Mouse (Mus musculus) embryonic facial prominence, embryonic 14.5 days (tissue): ENCODE measurements around the gene Neurod2. TPM values are rescaled to one million over a fixed set of nuclear protein-coding genes. Genes with fewer than 3 reads are reported as not detected.

Experiments used
- ATAC-seq: fragments of 200-750 bp; cut with Nextera tagmentation; 2 replicates; pipeline ENCODE4 v1.8.0; 2017; ENCODE audit warnings: low read depth, moderate number of reproducible peaks, moderate TSS enrichment
- DNase-seq: peaks from one replicate; pipeline ENCODE4 v3.0.0-alpha.2; 2015; ENCODE audit warnings: low spot score
- H3K27ac ChIP-seq: fragments of 300-500 bp; sonication (generic); replicated peaks from 2 replicates; pipeline ENCODE4 v1.5.1; 2014; ENCODE audit warnings: low read depth, mild to moderate bottlenecking, low read length, moderate library complexity
- H3K27me3 ChIP-seq: fragments of 300-500 bp; sonication (generic); replicated peaks from 2 replicates; pipeline ENCODE4 v1.6.1; 2014; ENCODE audit warnings: low read length; ENCODE audit not compliant: control insufficient read depth, insufficient read depth
- H3K36me3 ChIP-seq: fragments of 300-500 bp; sonication (generic); 2 replicates; pipeline ENCODE4 v1.6.1; 2014; ENCODE audit warnings: low read length, mixed read lengths; ENCODE audit not compliant: control insufficient read depth, insufficient read depth
- H3K4me1 ChIP-seq: fragments of 300-500 bp; sonication (generic); 2 replicates; pipeline ENCODE4 v1.6.1; 2014; ENCODE audit warnings: antibody characterized with exemption, low read length; ENCODE audit not compliant: control insufficient read depth, insufficient read depth
- H3K4me2 ChIP-seq: fragments of 300-500 bp; sonication (generic); 2 replicates; pipeline ENCODE4 v1.6.1; 2014; ENCODE audit warnings: low read depth, mild to moderate bottlenecking, low read length, moderate library complexity, mixed read lengths
- H3K4me3 ChIP-seq: fragments of 300-500 bp; sonication (generic); 2 replicates; pipeline ENCODE4 v1.5.1; 2014; ENCODE audit warnings: low read depth, mild to moderate bottlenecking, low read length
- H3K9ac ChIP-seq: fragments of 300-500 bp; sonication (generic); 2 replicates; pipeline ENCODE4 v1.6.1; 2014; ENCODE audit warnings: low read depth, mild to moderate bottlenecking, low read length, moderate library complexity, mixed read lengths
- H3K9me3 ChIP-seq: fragments of 300-500 bp; sonication (generic); 2 replicates; pipeline ENCODE4 v1.6.1; 2016; ENCODE audit warnings: low read length; ENCODE audit not compliant: control insufficient read depth
- WGBS: fragments of 180-500 bp; shearing (Covaris S2); extraction: QIAGEN DNeasy Blood & Tissue Kit; methylation state at CpG from one replicate; pipeline ENCODE4 v1.1.7; 2014; 5-methylcytosine and 5-hydroxymethylcytosine counted together
- polyA plus RNA-seq: library from polyadenylated mRNA; unstranded; fragments of >200 nt; fragmentation: Nextera tagmentation; extraction: Ambion mirVana; gene quantifications from 2 replicates; pipeline ENCODE4 v1.2.1, GENCODE M21; 2014

Neurod2 gene
- polyA plus RNA-seq, 1 experiment from 2014 or later: 0.10 TPM

DNA sequence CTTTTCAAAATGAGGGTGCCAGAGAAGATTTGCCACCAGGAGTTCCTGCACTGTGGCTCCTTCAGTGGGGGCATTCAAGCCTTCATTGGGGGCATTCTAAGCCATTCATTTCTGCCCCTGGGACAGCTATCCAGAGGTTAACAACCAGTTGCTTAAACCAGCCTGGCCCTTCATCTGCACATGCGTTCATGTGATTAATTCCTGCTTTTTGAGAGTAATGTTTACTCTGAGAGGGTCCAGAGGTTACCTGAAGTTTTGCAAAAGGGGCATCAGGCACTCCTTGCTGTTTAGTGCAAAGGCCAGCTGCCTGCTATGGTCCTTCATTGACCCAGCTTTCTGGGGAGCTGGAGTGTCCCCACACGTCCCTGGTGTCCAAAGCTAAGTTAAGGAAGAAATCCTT is 32.5 kb downstream of the Neurod2 start:
- no peak overlapping the region for H3K4me3 ChIP-seq
- no peaks in the 10 kb centered on the region for H3K9me3 ChIP-seq
- DNase-seq (no peak), ATAC-seq (no peak)
- H3K9ac ChIP-seq: no peak overlapping the region
- no peak overlapping the region for H3K4me2 ChIP-seq
- 47% methylated on average over 2 of the region's 2 CpGs for WGBS
- H3K4me1 ChIP-seq: peaks cover 9% of the 10 kb centered on the region
- peaks cover 49% of the 10 kb centered on the region for H3K27me3 ChIP-seq
- H3K27ac ChIP-seq: no peak overlapping the region
- H3K36me3 ChIP-seq: no peaks in the 10 kb centered on the region

DNA sequence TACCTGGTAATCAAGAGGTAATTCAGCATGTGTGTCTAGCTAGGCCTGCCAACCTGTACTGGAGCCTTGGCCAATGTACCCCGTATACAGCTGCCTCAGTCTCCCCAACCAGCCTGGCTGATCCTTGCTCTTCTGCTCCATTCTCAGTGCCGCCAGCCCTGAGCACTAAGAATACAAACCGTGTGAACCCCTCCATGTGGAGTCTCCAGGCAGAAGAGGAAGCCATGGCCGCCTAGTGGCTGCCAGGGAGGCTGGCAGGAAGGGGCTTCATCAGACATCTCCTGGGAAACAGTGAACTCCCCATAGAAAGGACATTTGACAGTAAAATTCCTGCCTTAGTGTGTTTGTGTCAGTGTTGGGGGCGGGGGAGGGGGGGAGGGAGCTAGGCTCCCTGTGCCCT is 33.2 kb downstream of the Neurod2 start:
- WGBS: 10% methylated on average over 5 of the region's 5 CpGs
- H3K4me2 ChIP-seq: no peak overlapping the region
- no peaks in the 10 kb centered on the region for H3K36me3 ChIP-seq
- peaks cover 9% of the 10 kb centered on the region for H3K4me1 ChIP-seq
- H3K27ac ChIP-seq: no peak overlapping the region
- H3K27me3 ChIP-seq: peaks cover 48% of the 10 kb centered on the region
- DNase-seq (peak; percentile 57), ATAC-seq (peak; percentile 50; the same call in 1 of the 2 replicates)
- H3K4me3 ChIP-seq: no peak overlapping the region
- H3K9ac ChIP-seq: no peak overlapping the region
- H3K9me3 ChIP-seq: no peaks in the 10 kb centered on the region

DNA sequence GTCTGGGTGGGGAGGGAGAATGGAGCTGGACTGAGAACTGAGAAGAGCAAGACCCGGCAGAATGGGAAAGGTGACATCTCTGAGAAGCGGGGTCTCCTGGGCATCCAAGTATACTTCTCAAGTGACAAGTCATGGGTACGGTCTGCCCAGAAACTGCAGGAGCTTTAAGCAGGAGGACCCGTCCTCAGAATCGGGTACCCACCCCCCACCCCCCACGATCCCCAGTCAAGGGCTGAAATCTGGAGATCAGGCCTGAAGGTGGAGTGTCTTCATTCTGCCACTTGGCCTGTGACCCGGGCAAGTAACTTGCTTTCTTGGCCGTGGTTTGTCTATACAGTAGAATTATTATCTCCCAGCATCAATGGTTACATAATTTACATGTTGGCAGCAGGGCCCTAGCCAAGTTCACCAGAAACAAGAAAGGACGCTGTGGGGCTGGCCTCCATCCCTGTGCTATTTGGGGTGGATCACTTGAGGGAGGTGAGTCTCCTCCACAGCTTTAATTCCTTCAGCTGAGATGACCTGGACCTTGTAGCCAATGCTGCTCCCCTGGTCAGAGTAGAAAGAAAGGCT is 34.3 kb downstream of the Neurod2 start:
- Histone ChIP-seq H3K36me3 (no peaks in the 10 kb centered on the region), H3K27ac (no peak overlapping the region), H3K9me3 (no peaks in the 10 kb centered on the region), H3K4me1 (peaks cover 9% of the 10 kb centered on the region), H3K9ac (peak overlapping the region; percentile 75), H3K4me3 (peak overlapping the region; percentile 58), H3K4me2 (peak overlapping the region; percentile 96), H3K27me3 (peaks cover 47% of the 10 kb centered on the region)
- 0 out of 2 replicates have a peak, but pooled peaks have one; percentile 4 for ATAC-seq
- no peak for DNase-seq
- WGBS: 1% methylated on average over 9 of the region's 9 CpGs

DNA sequence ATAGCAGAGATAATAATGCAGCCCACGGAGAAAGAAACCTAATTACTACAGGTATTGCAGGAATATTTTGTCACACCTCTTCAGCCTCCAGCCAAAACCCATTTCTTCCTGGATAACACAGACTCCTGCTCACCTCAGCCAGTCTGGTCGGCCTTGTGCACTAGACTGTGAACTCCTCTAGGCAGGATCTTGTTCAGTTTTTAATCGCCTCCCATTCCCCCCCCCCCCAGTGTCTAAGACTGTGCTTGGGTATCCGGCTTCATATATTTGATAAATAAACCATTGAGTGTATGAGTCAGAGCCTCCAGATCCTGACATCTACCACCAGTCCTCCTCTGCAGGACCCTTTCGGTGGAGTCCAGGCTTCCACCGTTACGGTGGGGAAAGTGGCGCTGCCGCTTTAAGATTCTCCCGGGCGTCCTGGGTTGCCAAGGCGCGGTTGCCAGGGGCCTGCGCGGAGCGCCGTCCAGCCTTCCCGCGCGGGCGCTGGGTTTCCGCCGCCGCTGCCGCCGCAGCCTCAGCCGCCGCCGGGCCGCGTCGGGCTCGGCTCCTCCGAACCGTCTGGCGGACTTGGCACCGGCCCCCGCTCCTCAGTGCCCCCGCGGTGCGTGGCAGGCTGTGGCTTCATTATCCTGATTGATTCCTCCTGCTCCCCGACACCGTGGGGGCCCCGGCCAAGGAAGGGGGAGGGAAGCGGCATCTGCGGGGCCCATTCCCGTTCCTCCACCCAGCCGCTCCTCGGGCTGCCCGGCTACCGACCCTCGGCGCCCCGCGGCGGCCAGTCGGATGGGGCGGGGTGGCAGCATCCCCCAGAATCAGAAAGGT is 35.0 kb downstream of the Neurod2 start:
- Histone ChIP-seq H3K4me3 (peak overlapping the region; percentile 58), H3K27ac (no peak overlapping the region), H3K9me3 (no peaks in the 10 kb centered on the region), H3K4me1 (peaks cover 9% of the 10 kb centered on the region), H3K36me3 (no peaks in the 10 kb centered on the region), H3K9ac (peak overlapping the region; percentile 75), H3K4me2 (peak overlapping the region; percentile 96), H3K27me3 (peaks cover 42% of the 10 kb centered on the region)
- 2% methylated on average over 26 of the region's 58 CpGs for WGBS
- DNase-seq (peak; percentile 79), ATAC-seq (peak; percentile 86)

DNA sequence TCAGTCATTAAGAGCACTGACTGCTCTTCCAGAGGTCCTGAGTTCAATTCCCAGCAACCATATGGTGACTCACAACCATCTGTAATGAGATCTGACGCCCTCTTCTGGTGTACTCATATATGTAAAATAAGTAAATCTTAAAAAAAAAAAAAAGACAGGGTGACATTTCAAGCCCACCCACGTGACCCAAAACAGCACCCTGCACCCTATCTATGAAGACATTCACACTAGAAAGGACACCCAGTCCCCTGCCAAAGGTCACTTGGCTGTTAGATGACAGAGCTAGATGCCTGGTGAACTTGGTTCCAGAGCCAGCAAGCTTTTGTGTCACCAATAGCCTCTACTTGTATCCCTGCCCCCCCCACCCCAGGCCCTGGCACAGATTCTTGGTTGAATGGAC is 36.4 kb downstream of the Neurod2 start:
- H3K27ac ChIP-seq: no peak overlapping the region
- ATAC-seq (no peak), DNase-seq (no peak)
- H3K36me3 ChIP-seq: no peaks in the 10 kb centered on the region
- peaks cover 31% of the 10 kb centered on the region for H3K27me3 ChIP-seq
- no peak overlapping the region for H3K4me3 ChIP-seq
- WGBS: 62% methylated on average over 2 of the region's 2 CpGs
- H3K4me1 ChIP-seq: peaks cover 6% of the 10 kb centered on the region
- H3K9me3 ChIP-seq: no peaks in the 10 kb centered on the region
- no peak overlapping the region for H3K4me2 ChIP-seq
- no peak overlapping the region for H3K9ac ChIP-seq

DNA sequence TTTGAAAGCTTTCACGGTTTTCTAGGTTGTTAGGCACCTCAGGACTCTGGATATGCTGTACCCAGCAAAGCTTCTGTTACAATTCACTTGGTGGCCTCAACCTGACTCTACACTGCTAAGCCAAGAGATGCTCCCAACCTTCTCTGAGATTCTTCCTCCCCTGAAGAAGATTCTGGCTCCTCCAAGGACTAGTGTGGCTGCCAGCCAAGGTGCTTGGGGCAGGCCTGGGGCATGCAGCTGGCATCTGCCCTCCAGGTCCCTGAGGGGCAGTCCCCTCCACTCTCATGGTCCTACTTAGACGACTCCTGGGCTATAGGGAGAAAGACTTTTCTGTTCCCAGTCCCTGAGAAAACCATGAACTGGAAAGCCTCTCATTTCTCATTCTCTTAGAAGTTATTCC is 38.5 kb downstream of the Neurod2 start:
- H3K36me3 ChIP-seq: no peaks in the 10 kb centered on the region
- H3K27me3 ChIP-seq: peaks cover 16% of the 10 kb centered on the region
- no peaks in the 10 kb centered on the region for H3K9me3 ChIP-seq
- H3K4me3 ChIP-seq: no peak overlapping the region
- DNase-seq: no peak
- H3K9ac ChIP-seq: no peak overlapping the region
- H3K4me2 ChIP-seq: no peak overlapping the region
- no peak overlapping the region for H3K27ac ChIP-seq
- ATAC-seq: no peak
- peaks cover 6% of the 10 kb centered on the region for H3K4me1 ChIP-seq
- WGBS: 66% methylated on average over 2 of the region's 2 CpGs

DNA sequence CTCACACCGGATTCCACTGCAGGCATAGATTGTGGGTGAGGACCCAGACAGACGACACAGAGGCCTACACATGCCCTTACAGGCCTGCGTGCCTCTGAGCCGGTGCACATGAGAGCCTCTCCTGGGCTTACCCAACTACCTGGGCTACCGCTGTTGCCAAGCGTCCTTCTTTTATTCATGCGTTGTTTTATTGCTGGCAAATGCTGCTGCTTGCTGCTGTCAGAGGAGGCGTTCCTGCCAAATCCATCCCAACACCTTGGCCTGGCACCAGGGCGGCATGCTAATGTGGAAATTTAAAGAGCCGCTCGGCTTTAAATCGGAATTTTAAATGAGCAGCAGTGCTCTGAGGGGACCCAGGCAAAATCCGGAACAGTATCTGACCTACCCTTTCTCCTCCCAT is 39.6 kb downstream of the Neurod2 start:
- H3K27ac ChIP-seq: no peak overlapping the region
- 53% methylated on average over 13 of the region's 13 CpGs for WGBS
- peaks cover 6% of the 10 kb centered on the region for H3K4me1 ChIP-seq
- H3K36me3 ChIP-seq: no peaks in the 10 kb centered on the region
- no peak overlapping the region for H3K4me3 ChIP-seq
- no peak overlapping the region for H3K4me2 ChIP-seq
- ATAC-seq (no peak), DNase-seq (peak; percentile 24)
- H3K9me3 ChIP-seq: no peaks in the 10 kb centered on the region
- peaks cover 7% of the 10 kb centered on the region; the same call in 1 of the 2 replicates for H3K27me3 ChIP-seq
- no peak overlapping the region for H3K9ac ChIP-seq

DNA sequence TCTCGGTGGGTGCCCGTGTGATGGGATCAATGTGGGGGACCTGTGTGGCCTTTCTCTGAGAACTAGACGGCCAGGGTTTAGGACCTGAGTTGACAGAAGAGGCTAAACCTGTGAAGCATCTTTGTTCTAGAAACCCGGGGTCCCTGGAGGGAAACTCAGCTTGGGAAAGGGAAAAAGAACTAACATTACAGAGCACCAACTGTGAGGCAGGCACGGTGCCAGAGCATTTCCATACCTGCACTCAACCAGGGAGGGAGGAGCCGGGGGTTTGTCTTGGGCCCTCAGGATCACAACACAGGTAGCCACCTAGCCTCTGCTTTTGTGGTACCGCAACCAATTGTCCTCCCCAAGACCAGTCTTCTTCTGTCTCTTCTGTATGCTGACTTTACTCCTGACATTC is 41.5 kb downstream of the Neurod2 start:
- H3K36me3 ChIP-seq: no peaks in the 10 kb centered on the region
- H3K9me3 ChIP-seq: no peaks in the 10 kb centered on the region
- no peak overlapping the region for H3K9ac ChIP-seq
- H3K4me2 ChIP-seq: no peak overlapping the region
- ATAC-seq: no peak
- no peaks in the 10 kb centered on the region for H3K27me3 ChIP-seq
- no peak overlapping the region for H3K4me3 ChIP-seq
- no peaks in the 10 kb centered on the region for H3K4me1 ChIP-seq
- H3K27ac ChIP-seq: no peak overlapping the region
- 51% methylated on average over 7 of the region's 7 CpGs for WGBS
- DNase-seq: no peak

DNA sequence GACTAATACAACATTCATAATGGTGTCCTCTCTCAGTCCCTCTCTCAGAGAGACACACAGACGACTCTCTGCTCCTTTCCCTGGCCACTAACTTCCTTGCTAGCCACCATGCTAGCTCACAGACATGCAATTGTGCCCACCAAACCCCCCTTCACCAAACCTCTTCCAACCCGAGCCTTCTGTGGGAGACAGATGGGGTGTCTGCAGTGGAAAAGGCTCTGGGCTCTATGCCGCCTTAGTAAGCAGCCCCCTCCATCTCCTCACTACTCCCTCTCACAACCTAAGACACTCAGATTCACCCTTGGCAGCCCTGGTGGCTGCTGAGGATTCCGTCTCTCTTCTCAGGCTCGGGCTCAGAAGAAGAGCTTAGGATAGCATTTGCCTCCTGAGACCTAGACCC is 41.9 kb downstream of the Neurod2 start:
- WGBS: 33% methylated on average over 5 of the region's 5 CpGs
- no peaks in the 10 kb centered on the region for H3K36me3 ChIP-seq
- H3K9me3 ChIP-seq: no peaks in the 10 kb centered on the region
- DNase-seq: no peak
- H3K27me3 ChIP-seq: no peaks in the 10 kb centered on the region
- no peak for ATAC-seq
- H3K4me3 ChIP-seq: no peak overlapping the region
- H3K4me2 ChIP-seq: no peak overlapping the region
- H3K9ac ChIP-seq: no peak overlapping the region
- H3K4me1 ChIP-seq: no peaks in the 10 kb centered on the region
- no peak overlapping the region for H3K27ac ChIP-seq
